Mouse (Mus musculus) layer of hippocampus, adult 2 months (tissue): ENCODE measurements around the gene Scnn1a. TPM values are rescaled to one million over a fixed set of nuclear protein-coding genes. Genes with fewer than 3 reads are reported as not detected.

Experiments
- DNase-seq, 2 experiments: peaks; one replicate each; pipeline ENCODE4 v3.0.0; 2022; ENCODE audit warnings: low spot score in 2 of 2
- H3K27ac ChIP-seq: fragments of 200-600 bp; 2 replicates; pipeline ENCODE4 v1.8.1; 2022
- H3K4me3 ChIP-seq: fragments of 200-600 bp; 2 replicates; pipeline ENCODE4 v1.8.1; 2022; ENCODE audit warnings: mild to moderate bottlenecking
- CTCF ChIP-seq: fragments of 200-600 bp; conservative IDR thresholded peaks from 2 replicates; pipeline ENCODE4 v1.8.1; 2022; ENCODE audit warnings: antibody characterized with exemption, mild to moderate bottlenecking, moderate library complexity
- total RNA-seq, 2 experiments: library from RNA; stranded (reverse); gene quantifications; 2 replicates each; pipeline ENCODE4 v1.2.3; 2021

Gene Scnn1a
- total RNA-seq, 2 experiments from 2014 or later = 4.3 to 5.2 TPM

- Histone ChIP-seq H3K27ac (no peak overlapping the region), H3K4me3 (no peak overlapping the region)
- no peak for DNase-seq
- peak; percentile 42 for TF ChIP-seq CTCF
Measured at GRCm38 (mm10) chr6:125363451-125364242, 43.2 kb downstream of the Scnn1a start.

DNA sequence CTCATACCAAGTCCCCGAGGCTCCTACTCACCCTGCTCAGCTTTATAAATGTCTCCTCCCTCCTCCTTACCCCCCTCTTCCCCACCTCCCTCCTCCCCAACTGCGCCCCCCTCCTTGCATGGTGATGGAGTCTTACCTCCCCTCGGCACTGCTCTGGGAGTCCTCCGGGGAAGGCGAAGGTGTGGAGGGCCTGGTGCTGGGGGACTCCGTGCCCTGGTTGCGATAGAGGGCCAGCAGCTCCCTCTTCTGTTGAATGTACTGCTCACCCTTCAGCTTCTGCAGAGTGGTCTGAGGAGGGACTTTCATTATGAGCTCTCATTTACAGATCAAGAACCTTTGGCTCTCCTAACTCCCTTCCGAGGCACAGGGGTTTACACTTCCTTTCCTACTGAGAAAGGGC, 44.0 kb downstream of the Scnn1a start:
- TF ChIP-seq CTCF = peak; percentile 61
- H3K27ac ChIP-seq = no peak overlapping the region

DNA sequence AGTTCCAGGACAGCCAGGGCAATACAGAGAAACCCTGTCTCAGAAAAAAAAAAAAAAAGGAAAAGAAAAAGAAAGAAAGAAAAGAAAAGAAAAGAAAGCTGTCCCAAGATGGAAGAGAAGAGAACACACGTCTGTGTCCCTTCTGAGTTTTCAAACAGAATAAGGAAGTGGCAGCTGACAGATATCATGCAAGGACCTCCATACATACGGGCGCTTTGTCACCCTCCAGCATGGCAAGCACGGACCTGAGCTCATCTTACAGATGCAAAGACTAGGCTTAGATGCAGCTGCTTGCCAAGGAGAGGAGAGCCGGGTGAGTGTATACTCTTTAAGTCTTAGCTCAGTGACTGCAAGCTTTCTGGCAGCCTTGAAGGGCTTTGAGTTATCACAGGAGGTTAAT, 45.1 kb downstream of the Scnn1a start:
- no peak overlapping the region for H3K4me3 ChIP-seq
- no peak for TF ChIP-seq CTCF
- no peak overlapping the region for H3K27ac ChIP-seq
- no peak for DNase-seq

More for the DNA sequence above, 44.0 kb downstream of the Scnn1a start:
- H3K4me3 ChIP-seq = no peak overlapping the region
- no peak for DNase-seq

GRCm38 (mm10) chr6:125366133-125366532, 45.7 kb downstream of the Scnn1a start:
- Histone ChIP-seq H3K4me3 (no peak overlapping the region), H3K27ac (no peak overlapping the region)
- TF ChIP-seq CTCF = peak; percentile 58
- DNase-seq = no peak

DNA sequence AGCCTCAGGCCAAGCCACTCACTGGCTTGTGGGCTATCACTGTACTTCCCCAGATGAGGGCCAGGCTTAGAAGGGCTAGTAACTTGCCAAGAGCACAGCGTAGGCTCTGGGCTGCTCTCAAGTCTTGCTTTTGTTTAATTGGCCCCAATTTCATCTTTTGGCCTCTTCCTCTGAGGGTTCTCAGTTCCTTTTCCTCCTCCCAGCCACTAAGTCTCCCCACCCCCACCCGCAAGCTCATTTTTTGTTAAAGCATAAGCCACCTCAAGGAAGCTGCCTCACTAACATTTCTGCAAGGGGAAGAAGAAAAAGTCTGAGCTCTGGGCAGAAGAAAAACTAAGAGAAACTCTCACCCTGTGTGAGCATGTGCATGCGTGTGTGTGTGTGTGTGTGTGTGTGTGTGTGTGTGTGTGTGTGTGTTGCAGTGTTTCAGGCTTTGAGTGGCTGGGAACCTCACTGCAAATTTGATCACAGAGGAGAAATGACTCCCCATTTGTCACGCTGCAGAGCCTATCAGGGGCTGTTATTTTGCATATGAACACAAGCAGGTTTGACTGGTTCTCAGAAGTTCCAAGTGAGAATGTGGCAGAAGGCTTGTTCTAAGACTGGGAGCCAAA, 47.4 kb downstream of the Scnn1a start:
- Histone ChIP-seq H3K4me3 (no peak overlapping the region), H3K27ac (no peak overlapping the region)
- no peak for DNase-seq
- TF ChIP-seq CTCF = no peak

GRCm38 (mm10) chr6:125377042-125377441, 56.6 kb downstream of the Scnn1a start:
- DNase-seq = no peak
- no peak; the same call in 1 of the 2 replicates for TF ChIP-seq CTCF
- Histone ChIP-seq H3K4me3 (no peak overlapping the region), H3K27ac (no peak overlapping the region)

DNA sequence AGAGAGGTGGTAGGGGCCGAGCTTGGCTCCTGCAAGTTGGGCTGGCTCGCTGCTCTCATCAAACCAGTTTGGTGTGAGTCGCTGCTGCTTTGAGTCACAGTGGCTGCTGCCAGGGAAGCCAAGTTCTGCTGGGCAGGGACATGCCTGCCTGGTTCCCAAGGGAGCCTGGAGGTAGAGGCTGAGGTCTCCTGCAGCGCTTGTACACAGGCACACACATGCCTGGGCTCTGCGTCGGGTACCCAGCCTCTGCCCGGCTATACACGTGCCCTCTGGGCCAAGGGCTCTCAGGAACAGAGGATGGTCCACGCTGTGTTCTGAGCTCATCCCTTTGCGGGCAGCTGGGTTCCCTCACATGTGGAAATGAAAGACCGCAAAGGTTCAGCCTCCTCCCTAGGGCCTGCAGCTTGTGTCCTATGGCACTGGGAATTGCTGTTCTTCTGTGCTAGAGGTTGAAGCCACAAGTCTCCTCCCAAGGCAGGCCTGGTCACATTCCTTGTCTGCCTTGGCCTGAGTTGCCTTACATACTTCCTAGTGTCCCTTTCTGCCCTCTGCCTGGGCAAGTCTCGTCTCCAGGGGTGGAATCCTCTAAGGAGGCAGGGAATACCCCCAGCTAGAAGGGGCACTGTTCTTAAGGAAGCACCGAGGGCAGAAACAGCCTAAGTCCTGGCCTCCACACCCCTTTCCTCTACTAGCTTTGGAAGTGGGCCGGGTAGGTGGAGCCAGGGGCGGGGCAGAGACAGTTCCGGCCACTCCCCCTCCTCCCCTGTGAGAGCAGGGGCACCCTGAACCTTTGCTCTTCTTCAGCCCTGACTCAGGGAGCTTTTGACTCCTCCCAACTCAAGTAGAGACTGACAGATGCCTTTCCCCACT, 57.4 kb downstream of the Scnn1a start:
- no peak for DNase-seq
- no peak for TF ChIP-seq CTCF
- H3K4me3 ChIP-seq = no peak overlapping the region
- H3K27ac ChIP-seq = no peak overlapping the region

DNA sequence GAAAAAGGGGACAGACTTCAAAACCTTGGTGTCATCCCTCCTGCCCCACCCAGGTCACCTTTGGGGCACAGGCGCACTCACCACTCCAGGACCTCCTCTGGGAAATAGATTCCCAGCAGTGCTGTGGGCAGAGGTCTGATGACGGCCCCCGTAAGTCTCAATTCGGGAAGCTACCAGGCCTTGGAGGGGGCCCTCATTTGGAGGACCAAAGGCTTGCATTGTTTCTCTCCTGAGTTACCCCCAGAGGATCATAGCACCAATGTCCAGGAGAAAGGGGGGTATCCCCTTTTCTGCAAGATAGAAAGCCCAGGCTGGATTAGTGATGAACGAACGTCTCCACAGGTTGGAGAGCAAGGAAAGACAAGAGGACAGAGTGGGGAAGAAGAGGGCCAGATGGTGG, 58.2 kb downstream of the Scnn1a start:
- no peak overlapping the region for H3K27ac ChIP-seq
- no peak for DNase-seq
- no peak overlapping the region for H3K4me3 ChIP-seq
- no peak for TF ChIP-seq CTCF

- no peak for TF ChIP-seq CTCF
- Histone ChIP-seq H3K27ac (no peak overlapping the region), H3K4me3 (no peak overlapping the region)
- DNase-seq = no peak
Measured at GRCm38 (mm10) chr6:125379781-125380180, 59.3 kb downstream of the Scnn1a start.

DNA sequence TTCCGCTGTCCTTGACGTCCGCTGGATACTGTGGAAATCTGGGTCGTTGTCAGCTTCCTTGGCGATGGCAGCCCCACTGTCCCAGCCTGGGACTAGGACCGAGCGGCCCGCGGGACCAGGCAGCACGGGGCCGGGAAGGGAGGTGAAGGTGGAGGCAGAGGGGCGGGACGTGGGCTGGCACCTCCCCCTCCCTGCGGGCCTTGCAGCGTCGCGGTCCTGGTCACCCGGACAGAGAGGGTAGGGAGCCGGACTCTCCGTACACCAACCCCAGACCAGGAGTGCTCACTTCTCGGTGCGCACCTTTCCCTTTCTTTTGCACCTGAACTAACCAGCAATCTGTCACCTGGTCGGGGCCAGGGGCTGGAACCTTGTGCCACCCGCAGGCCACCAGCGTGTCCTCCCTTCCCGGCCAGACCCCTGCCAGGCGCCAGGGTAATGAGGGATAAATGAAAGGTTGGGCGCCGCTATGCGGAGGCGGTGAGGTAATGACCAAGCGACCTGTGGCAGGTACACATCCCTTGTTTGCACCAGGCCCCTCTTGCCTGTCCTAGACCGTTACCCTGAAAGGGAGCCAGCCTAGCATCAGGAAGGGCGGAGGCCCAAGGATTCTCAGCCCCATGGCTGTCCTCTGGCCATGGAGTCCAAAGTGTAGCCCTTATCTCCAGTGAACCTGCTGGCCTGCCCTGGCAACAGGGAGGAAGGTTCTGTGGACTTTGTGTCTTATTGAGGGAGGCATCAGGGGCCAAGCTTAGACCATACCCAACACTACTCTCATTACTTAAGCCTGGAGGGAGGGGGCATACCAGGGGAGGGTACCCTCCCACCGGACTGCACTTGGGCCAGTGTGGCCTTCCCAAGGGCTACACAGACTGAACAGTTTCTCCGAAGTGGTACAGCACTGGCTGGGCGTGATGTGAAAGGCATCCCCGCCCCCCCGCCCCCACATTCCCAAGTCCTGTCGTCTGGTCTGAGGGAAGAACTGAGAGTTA, 60.2 kb downstream of the Scnn1a start, which contains the start of gene Plekhg6:
Gene Plekhg6 (minus strand): TSS at position 422 of the 989 bp plus-strand sequence.
- DNase-seq = no peak
- no peak within 1 kb of the TSS; the same call in 1 of the 2 replicates for H3K4me3 ChIP-seq
- no peak within 1 kb of the TSS for H3K27ac ChIP-seq
- no peak for TF ChIP-seq CTCF

GRCm38 (mm10) chr6:125382024-125382423, 61.6 kb downstream of the Scnn1a start:
- TF ChIP-seq CTCF = no peak
- H3K27ac ChIP-seq = no peak overlapping the region
- no peak for DNase-seq
- H3K4me3 ChIP-seq = no peak overlapping the region
